Mouse (Mus musculus): ENCODE measurements around the gene Baz2a. TPM values are rescaled to one million over a fixed set of nuclear protein-coding genes. Genes with fewer than 3 reads are reported as not detected.
A peak's percentile ranks its signal among the peaks of the same experiment; 100 is the strongest.
"Not testable (repeated sequence)": the region's sequence is repeated elsewhere in the genome, so short reads cannot be mapped to it uniquely, and the experiment has no call there.

Gene Baz2a
- total and polyA plus RNA-seq, 3 experiments, result 31.6 to 49.6 (median 40.8) TPM

DNA sequence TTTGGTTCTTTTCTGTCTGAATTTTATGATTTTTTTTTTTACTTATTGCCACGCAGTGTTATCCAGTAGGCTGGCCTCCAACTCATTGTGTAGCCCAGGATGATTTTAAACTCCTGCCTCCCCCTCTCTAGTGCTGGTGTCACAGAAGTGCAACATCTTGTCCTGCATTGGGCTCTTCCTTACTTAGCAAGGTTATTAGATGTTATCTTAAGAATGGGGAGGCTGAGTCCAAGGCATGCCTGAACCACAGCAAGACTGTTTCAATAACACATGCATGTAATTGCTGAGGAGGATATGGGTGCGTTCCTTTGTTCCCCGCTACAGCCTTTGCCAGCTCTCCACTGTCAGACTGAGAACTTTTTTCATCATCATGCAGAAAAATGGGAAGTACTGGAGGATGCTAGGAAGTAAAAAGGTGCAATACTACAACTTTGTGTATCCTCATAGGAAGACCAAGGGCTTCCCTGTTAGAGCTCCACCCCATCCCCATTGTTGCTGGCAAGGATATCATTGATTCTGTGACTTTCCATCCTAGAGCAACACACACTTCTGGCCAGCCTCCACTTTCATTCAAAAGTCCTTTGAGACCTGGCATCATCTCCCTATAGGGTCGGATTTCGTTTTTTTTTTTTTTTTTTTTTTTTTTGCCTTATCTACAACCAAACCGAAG is 9.4 kb upstream of the Baz2a start:
- no peak for DNase-seq

DNA sequence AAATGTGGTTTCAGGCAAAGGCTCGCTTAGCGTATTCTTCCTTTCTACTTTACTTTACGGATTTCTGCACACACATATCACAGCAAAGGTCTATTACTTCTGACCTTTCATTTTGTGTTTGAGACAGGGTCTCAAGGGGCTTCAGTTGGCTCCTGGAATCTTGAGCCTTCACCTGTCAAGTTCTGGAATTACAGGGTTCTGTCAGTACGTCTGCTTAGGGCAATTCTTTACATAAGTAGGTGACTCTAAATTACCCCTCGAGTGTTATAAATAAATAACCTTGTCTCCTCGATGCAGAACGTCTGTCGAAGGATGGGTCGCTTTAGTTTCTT is 8.9 kb upstream of the Baz2a start:
- DNase-seq, result no peak

DNA sequence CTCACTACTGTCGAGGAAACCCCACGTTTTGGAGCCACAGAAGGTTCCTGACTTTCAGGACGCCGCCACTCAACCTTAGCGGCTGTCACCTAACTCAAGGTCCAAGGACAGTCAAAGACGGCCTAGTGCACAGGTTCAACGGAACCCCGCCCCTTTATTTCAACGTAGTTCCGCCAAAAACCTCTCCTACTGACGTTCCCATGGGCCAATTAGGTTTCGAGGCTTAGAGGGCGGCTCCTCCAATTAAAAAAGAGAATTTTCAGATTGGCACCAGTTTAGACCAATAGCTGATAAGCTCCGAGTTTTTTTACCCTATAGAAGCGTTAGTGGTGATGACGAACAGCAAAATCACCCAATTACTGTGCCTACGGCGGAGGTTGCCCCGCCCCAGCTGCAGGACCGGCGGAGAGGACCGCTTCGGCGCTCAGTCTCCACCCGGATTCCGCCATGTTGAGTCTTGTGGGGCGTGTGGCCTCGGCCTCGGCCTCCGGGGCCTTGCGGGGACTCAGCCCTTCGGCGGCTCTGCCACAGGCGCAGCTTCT is 8.4 kb upstream of the Baz2a start, which contains the start of gene Atp5b:
Atp5b (plus strand) TSS at position 394 of the 542 bp plus-strand sequence.
- DNase-seq, result peak; percentile 98

DNA sequence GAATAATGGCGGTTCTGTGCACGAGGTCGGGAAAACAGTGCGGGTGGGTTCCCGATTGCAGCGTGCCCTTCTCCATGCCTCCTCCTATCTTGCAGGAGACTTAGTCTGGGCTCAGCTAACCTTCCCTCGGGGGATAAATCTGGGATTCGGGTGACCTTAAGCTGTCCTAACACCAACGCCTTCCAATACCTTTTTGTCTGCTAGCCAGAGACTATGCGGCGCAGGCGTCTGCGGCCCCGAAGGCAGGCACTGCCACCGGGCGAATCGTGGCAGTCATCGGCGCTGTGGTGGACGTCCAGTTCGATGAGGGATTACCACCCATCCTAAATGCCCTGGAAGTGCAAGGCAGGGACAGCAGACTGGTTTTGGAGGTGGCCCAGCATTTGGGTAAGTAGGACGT is 7.7 kb upstream of the Baz2a start:
- DNase-seq, result no peak

DNA sequence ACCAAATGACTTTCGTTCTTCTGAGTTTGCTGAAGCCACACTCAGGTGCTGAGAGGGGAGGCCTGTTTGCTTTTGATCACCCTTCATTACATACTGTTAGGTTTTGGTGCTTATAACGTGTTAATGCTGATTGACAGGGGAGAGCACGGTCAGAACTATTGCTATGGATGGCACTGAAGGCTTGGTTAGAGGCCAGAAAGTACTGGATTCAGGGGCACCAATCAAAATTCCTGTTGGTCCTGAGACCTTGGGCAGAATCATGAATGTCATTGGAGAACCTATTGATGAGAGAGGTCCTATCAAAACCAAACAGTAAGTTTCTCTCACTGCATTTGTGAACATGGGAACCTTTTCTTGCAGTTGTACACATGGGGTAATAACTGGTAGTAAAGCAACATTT is 7.2 kb upstream of the Baz2a start:
- DNase-seq, result no peak

DNA sequence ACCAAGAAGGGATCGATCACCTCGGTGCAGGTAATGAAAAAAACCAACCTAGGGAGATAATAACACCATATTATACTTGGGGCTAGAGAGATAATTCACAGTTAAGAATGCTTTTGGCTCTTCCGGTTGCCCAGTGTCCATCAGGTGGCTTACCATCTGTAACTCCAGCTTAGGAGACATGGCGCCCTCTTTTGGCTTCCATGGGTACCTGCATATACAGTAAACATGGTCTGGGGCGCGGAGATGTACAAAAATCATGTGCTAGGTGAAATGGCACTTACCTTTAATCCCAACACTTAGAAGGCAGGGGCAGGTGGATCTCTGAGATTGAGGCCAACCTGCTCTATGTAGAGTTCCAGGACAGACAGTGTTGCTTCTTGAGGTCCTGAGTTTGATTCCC is 5.0 kb upstream of the Baz2a start:
- DNase-seq, result no peak

DNA sequence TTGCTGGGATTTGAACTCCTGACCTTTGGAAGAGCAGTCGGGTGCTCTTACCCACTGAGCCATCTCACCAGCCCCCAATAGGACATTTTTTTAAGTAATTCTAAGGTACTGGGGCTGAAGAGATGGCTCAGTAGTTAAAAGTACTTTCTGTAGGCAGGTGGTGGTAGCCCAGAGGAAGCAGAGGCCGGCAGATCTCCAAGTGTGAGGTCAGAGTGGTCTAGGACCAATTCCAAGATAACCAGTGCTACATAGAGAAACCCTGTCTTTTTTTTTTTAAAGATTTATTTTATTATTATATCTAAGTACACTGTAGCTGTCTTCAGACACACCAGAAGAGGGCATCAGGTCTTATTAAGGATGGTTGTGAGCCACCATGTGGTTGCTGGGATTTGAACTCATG is 4.2 kb upstream of the Baz2a start:
- DNase-seq, result not testable (repeated sequence)

DNA sequence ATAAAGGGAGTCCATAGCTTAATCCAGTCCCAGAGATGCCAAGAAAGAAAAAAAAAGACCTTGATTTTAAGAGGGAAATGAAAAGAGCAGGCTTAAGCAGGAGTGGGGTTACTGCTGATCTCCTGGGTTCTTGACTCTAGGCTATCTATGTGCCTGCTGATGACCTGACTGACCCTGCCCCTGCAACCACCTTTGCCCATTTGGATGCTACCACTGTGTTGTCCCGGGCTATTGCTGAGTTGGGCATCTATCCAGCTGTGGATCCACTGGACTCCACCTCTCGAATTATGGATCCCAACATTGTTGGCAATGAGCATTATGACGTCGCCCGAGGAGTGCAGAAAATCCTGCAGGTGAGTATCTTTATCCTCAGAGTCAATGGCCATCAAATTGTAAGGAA is 3.2 kb upstream of the Baz2a start:
- peak; percentile 28 for DNase-seq

DNA sequence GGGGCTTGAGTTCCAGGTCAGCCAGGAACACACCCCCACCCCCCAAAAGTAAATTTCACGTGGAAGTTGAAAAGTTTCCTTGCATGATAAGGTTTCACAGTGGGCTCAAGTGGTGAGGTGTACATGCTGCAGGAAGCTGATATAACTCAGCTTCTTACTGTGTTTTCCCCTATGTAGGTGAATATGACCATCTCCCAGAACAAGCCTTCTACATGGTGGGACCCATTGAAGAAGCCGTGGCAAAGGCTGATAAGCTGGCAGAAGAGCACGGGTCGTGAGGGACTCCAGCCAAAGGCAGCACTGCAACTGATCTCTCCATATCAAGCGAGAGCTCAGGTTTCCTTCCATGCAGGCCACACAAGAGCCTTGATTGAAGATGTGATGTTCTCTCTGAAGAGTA is 1.5 kb upstream of the Baz2a start:
- no peak for DNase-seq

DNA sequence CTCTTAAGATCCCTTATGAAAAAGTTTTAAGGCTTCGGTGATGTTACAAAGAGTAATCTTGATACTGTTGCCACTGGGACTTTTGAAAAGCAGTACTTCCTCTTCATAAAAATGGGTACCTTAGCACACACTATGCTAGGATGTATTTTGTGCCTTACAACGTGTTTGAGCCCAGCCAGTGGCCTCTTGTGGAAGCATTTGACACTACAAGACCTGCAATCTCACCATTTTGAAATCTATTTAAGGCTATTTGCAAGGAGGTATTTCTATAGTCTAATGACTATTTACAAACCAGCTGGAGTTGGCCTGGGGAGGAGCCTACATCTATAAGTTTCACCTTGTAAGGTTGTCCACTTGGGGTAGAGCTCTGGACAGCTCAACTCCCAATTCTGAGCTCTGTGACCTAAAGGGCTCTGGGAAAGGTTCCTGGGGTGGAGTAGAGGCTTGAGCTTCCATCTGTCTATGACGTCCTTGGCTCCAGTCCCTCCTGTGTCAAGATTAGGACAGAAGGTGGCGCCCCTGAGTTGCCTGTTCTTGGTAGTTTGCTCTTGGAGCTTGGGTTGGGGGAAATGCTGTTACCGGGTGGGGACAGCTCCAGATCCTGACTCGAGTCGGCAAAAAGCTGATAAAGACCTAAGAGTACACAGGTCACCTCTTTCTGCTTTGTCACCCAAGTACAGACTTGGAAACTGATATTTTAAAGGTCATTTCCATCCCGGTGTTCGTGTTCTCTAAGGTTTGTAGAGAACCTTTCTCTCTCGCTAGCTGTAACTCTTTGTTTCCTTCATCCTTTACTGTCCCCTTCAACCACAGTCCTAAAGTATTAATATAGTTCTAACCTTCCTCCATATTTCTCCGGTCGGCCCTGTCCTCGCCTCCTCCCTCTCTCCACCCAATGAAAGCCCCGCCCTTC is 470 bp upstream of the Baz2a start:
- peak; percentile 91 for DNase-seq

DNA sequence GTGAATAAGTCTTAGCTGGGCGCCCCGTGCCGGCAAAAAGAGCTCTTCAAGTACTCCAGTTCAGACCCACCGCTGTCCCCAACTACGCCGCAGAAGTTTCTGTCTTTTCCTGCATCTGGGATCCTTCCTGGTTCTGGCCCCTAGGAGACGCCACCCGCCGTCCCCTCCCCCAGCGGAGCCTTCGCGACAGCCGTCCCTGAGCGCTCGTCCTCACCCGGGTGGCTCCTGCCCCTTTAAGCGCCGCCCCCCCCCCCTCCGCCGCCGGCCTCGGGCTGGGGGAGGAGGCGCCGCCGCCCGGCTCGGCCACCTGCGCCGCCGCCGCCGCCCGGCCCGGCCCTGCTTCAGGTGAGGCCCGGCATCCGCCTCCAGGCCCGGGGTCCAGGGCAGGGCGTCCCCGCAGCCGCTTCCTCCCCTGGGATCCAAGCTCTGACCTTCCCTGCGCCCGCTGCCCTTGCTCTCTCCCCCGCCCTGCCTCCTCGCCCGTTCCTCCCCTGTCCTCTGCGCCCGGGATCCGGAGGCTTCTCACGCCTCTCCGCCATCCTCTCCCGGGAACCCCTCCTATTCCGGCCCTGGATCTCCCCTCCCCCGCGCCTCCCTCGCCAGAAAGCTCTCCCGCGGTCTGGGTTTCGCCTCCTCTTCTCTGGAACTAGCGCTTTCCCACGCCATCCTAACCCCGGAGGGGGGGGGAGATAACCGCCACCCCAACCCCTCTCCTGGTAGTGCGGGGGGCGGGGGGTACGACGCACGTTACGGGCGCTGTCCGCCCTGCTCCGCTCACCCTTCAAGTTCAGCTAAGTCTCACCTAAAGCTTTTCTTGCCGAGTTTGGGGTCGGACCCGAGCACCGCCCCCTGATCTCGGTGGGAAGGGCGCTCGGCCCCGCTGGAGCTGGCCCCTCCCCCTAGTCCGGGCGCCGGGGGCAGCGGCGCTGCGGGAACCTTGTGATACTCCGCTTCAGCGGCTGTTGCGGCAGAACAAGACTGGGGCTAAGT is 1.4 kb downstream of the Baz2a start:
- peak; percentile 92 for DNase-seq

DNA sequence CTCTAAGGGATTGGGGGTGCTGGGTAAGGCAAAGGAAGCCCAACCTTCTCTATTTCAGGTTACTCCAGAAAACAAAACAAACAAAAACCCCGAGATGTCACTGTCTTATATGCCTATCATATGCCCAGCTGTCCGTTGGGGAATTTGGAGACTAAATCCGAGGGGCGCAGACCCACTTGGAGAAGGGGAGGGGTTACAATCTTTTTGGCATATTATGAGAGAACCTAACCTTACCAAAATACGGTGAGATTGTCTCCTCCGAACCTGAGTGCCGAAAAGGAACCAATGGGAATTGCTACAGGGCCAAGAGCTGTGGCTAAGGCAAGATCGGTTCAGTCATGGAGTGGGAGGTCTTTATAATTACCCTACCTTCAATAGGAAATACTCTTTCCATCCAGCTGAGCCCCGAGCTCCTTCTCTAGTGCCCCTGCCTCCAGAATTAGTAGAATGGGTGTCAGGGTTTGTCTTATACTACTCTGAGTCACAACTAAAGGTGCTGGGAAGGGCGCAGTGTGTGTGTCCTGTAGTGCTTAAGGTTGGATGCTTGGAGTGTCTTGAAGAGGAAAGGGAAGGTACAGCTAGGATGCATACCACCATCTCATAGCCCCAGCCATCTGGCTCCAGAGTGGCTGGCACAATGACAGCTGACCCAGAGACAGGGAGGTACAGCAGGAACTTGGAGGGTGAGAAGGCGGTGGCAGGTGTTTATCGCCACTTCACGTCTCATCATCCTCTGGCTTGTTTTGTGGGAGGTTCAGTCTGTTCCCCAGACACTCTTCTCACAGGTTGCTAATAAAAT is 2.3 kb downstream of the Baz2a start:
- DNase-seq, result peak; percentile 27

DNA sequence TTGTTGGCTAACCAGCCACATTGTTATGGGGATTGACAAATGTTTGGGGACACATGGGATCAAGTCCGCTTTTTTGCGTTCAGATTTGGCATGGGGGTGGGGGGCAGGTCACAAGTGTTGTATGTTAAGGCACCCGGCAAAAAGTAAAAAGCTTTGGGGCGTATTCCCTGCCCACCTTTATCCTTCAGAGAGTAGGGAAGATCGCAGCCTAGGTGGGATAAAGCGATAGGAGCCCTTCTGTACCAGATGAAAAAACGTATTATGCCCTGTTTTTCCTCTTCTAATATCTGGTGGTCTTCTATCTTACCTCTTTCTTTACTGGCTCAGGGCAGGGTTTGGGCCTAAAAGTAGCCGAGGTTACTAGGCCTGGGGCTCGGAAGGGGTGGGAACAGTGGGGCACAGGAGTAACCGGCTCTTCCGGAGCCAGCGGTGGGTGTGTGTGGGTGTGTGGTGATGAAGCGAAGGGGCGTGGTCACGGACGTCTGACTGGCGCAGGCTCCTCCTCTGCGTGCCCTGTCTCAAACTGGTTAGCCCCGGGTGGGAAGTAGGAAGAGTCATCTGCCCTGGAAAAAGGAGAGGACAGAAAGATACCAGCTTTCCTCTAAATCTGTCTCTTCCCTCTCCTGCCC is 3.1 kb downstream of the Baz2a start:
- DNase-seq, result peak; percentile 94

DNA sequence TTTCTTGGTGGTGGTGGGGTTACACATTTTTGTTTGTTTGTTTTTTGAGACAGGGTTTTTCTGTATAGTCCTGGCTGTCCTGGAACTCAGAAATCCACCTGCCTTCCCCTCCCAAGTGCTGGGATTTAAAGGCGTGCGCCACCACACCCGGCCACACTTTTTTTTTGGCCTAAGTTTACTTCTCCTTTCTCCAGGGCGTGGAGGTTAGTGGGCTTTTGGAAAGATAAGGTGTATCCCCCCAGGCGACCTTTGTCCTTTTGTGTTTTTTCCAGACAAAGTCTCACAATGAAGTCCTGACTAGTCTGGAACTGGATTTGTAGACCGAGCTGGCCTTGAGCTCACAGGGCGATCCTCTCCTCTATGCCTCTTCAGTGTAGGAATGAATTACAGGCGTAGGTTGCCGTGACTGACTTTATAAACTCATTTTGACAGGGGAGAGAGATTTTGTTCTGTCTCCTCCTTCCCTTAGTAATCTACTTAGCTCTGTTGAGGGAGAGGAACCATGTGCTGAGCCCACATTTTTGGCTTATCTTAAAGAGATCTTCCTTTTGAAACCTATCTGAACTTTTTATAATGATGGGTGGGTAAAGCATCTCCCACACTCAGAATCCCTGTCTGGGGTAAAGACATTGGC is 3.7 kb downstream of the Baz2a start:
- no peak for DNase-seq

DNA sequence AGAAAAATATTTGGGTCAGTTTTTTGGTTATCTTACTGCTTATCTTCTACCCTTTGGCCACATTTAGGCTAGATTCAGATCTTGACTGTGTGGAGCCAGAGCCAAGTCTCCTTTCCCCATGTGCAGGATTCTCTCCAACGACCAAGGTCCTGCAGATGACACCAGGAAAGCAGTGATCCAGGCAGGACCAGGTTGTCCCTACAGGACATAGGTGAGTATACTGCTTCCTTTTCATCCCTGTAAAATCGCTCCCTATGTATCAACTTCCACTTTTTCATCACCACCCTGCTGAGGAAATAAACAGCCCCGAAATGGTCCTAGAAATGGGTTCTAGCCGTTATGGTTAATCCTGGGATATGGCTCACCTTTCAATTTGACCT is 4.9 kb downstream of the Baz2a start:
- no peak for DNase-seq

DNA sequence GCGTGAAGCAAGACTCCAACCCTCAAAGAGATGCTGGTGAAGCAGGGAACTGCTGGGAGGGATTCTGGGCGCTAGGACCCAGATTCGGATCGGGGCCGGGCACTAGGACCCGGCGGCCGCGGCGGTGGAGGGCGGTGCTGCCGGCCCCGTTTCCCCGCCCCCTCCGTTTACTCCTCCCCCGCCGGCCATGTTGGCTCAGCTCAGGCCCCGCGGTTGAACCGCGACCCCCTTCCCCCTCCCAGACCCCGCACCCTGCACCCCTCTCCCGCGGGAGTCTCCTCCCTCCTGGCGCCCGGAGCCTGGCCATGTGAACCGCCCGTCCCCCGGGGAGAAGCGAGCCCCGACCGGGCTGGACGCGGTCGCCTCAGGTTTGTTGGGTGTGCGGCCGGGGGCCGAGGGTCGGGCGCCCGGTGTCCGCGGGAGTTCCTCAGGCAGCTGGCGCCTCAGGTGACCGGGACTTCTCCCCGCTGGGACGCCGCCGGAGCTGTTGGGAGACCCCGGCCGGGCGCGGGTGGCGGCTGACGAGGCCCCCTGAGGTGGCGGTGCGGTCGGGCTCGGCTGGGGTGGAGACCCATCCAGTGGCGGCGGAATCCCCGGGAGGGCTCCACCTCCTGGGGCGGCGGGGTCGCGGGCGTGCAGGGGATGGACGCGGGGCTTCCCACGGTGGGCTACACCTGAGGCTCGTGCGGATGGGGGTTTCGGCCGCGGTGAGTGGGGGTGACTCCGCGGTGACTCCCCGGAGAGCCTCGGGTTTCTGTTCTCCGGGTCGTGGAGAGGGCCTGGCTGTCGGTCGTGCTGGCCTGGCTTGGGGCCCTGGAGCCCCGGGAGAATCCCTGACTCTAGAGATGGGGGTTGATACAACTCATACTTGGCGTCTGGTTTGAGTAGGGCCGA is 5.6 kb downstream of the Baz2a start:
- DNase-seq, result peak; percentile 92

DNA sequence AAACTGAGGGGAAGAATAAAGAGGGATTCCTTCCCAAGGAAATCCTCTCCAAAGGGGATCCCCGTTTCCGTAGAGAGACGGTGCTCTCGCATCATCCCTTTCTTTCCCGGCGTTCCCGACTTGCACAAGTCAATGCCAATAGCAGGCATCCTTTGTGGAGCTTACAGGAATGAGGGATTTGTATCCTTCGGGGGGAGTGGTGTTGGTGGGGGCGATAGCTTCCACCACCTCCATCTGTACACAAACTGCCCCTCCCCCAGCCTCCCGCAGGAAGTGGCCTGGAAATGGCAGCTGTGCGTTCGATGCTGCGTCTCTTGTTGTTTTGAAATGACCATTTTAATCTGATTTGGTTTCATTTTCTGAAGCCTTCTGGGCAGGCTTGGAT is 6.2 kb downstream of the Baz2a start:
- peak; percentile 73 for DNase-seq

DNA sequence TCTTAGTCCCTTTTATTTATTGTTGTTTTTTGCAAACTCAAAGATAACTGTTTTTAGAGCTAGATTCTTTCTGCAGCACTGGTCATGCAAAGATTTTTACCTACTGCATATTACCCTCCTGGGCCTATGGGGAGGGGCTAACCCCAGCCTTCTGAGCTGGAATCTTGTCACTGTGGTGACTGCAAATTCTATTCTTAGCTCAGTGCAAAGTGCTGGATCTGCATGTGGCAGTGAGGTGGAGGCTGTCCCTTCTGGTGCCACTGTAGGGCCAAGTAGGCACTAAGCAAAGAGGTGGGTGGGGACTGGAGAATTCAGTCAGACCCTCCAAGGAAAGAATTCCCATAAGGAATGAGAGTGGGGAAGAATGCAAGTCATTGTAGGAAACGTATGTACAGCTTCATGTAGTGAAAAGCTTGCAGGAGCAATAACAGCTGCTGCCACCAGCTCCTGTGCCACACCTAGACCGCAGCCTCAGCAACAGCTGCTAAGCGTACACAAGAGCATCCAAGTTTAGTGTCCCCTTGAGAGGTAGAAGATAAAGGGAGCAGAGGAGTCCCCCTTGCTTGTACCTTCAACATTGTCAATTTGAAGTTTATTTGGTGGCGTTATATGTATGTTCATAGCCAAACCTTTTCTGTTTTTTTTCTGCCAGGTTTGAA is 18.9 kb downstream of the Baz2a start:
- DNase-seq, result no peak

DNA sequence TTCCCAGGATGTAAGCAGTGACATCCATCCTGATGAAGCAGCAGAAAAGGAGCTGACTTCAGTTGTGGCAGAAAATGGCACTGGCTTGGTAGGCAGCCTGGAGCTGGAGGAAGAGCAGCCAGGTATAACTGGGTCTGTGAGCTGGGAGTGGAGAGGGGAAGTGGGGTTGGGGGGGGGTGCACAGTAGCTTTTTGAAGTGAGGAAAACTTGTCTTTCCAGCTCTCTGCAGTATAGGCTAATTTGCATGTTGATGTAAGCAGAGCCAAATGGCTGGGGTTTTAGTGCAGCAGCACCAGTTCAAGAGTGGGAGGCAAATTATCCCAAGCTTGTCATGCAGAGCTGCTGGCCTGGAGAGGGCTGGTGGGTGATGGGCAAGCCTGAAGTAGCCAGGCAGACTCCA is 19.9 kb downstream of the Baz2a start:
- no peak for DNase-seq
